Mouse (Mus musculus): ENCODE measurements at regions not wholly inside any gene's neighbourhood (a gene's known extent, or its start where the extent isn't known, plus 50 kb on each side); places are given as distances from the start of the nearest gene placed in this dataset.

GRCm38 (mm10) chr3:101660635-101661034, 56.2 kb upstream of the Atp1a1 start:
- no peaks in the 10 kb centered on the region for H3K36me3 ChIP-seq (ENCODE audit: control insufficient read depth, insufficient read depth, low read length, poor library complexity, severe bottlenecking)
- DNase-seq (ENCODE audit: low read depth, low spot score) = no peak
- no peaks in the 10 kb centered on the region for H3K4me1 ChIP-seq (ENCODE audit: control insufficient read depth in 2 of 2, insufficient read depth in 2 of 2, low read length in 2 of 2, poor library complexity in 1 of 2)
- H3K4me3 ChIP-seq (ENCODE audit: insufficient read depth in 1 of 2, low read depth in 1 of 2, low read length in 2 of 2, poor library complexity in 1 of 2, severe bottlenecking in 1 of 2) = no peak overlapping the region
- TF ChIP-seq MAFK (IDR thresholded peaks at IDR 0.05; ENCODE audit: insufficient read depth, low read depth, low read length) (no peak), HCFC1 (IDR thresholded peaks at IDR 0.05; ENCODE audit: borderline replicate concordance, insufficient read depth, low read length) (no peak), ZC3H11A (IDR thresholded peaks at IDR 0.05; ENCODE audit: borderline replicate concordance, low read depth, low read length) (no peak), CHD2 (IDR thresholded peaks at IDR 0.05; ENCODE audit: low read depth, low read length) (no peak), ZNF384 (IDR thresholded peaks at IDR 0.05; ENCODE audit: low read depth, low read length) (no peak)
- in situ Hi-C loops (cut with MboI; ENCODE audit: low sequenced_read_pairs in 2 of 2, unreplicated experiment in 2 of 2) = no loop called here
- no peak overlapping the region for H3K9ac ChIP-seq (ENCODE audit: insufficient read depth, low read depth, low read length, poor library complexity, severe bottlenecking)
- no peaks in the 10 kb centered on the region for H3K9me3 ChIP-seq (ENCODE audit: control insufficient read depth, insufficient read depth, low read depth, low read length)
- no peak overlapping the region for H3K27ac ChIP-seq (ENCODE audit: insufficient read depth, low read depth, low read length, poor library complexity, severe bottlenecking)

- TF ChIP-seq ZNF384 (IDR thresholded peaks at IDR 0.05; ENCODE audit: low read depth, low read length) (no peak), HCFC1 (IDR thresholded peaks at IDR 0.05; ENCODE audit: borderline replicate concordance, insufficient read depth, low read length) (no peak), ZC3H11A (IDR thresholded peaks at IDR 0.05; ENCODE audit: borderline replicate concordance, low read depth, low read length) (no peak), CHD2 (IDR thresholded peaks at IDR 0.05; ENCODE audit: low read depth, low read length) (no peak), MAFK (IDR thresholded peaks at IDR 0.05; ENCODE audit: insufficient read depth, low read depth, low read length) (no peak)
- no peak overlapping the region for H3K9ac ChIP-seq (ENCODE audit: insufficient read depth, low read depth, low read length, poor library complexity, severe bottlenecking)
- no peaks in the 10 kb centered on the region for H3K4me1 ChIP-seq (ENCODE audit: control insufficient read depth in 2 of 2, insufficient read depth in 2 of 2, low read length in 2 of 2, poor library complexity in 1 of 2)
- H3K9me3 ChIP-seq (ENCODE audit: control insufficient read depth, insufficient read depth, low read depth, low read length) = no peaks in the 10 kb centered on the region
- H3K27ac ChIP-seq (ENCODE audit: insufficient read depth, low read depth, low read length, poor library complexity, severe bottlenecking) = no peak overlapping the region
- H3K4me3 ChIP-seq (ENCODE audit: insufficient read depth in 1 of 2, low read depth in 1 of 2, low read length in 2 of 2, poor library complexity in 1 of 2, severe bottlenecking in 1 of 2) = no peak overlapping the region
- no peaks in the 10 kb centered on the region for H3K36me3 ChIP-seq (ENCODE audit: control insufficient read depth, insufficient read depth, low read length, poor library complexity, severe bottlenecking)
- DNase-seq (ENCODE audit: low read depth, low spot score) = no peak
- in situ Hi-C loops (cut with MboI; ENCODE audit: low sequenced_read_pairs in 2 of 2, unreplicated experiment in 2 of 2) = no loop called here
These were observed 55.7 kb upstream of the Atp1a1 start for GRCm38 (mm10) chr3:101660176-101660575.

GRCm38 (mm10) chr3:101657979-101658378, 53.5 kb upstream of the Atp1a1 start:
- H3K27ac ChIP-seq (ENCODE audit: insufficient read depth, low read depth, low read length, poor library complexity, severe bottlenecking) = no peak overlapping the region
- no peak overlapping the region for H3K4me3 ChIP-seq (ENCODE audit: insufficient read depth in 1 of 2, low read depth in 1 of 2, low read length in 2 of 2, poor library complexity in 1 of 2, severe bottlenecking in 1 of 2)
- H3K36me3 ChIP-seq (ENCODE audit: control insufficient read depth, insufficient read depth, low read length, poor library complexity, severe bottlenecking) = no peaks in the 10 kb centered on the region
- peak; percentile 81 for TF ChIP-seq MAFK (IDR thresholded peaks at IDR 0.05; ENCODE audit: insufficient read depth, low read depth, low read length)
- TF ChIP-seq CHD2 (IDR thresholded peaks at IDR 0.05; ENCODE audit: low read depth, low read length) = no peak
- in situ Hi-C loops (cut with MboI; ENCODE audit: low sequenced_read_pairs in 2 of 2, unreplicated experiment in 2 of 2) = no loop called here
- no peak overlapping the region for H3K9ac ChIP-seq (ENCODE audit: insufficient read depth, low read depth, low read length, poor library complexity, severe bottlenecking)
- H3K4me1 ChIP-seq (ENCODE audit: control insufficient read depth in 2 of 2, insufficient read depth in 2 of 2, low read length in 2 of 2, poor library complexity in 1 of 2) = no peaks in the 10 kb centered on the region
- no peak for DNase-seq (ENCODE audit: low read depth, low spot score)
- H3K9me3 ChIP-seq (ENCODE audit: control insufficient read depth, insufficient read depth, low read depth, low read length) = no peaks in the 10 kb centered on the region

- Histone ChIP-seq H3K36me3 (ENCODE audit: control insufficient read depth, insufficient read depth, low read length, poor library complexity, severe bottlenecking) (no peaks in the 10 kb centered on the region), H3K9me3 (ENCODE audit: control insufficient read depth, insufficient read depth, low read depth, low read length) (no peaks in the 10 kb centered on the region), H3K4me3 (ENCODE audit: insufficient read depth in 1 of 2, low read depth in 1 of 2, low read length in 2 of 2, poor library complexity in 1 of 2, severe bottlenecking in 1 of 2) (no peak overlapping the region), H3K9ac (ENCODE audit: insufficient read depth, low read depth, low read length, poor library complexity, severe bottlenecking) (no peak overlapping the region), H3K4me1 (ENCODE audit: control insufficient read depth in 2 of 2, insufficient read depth in 2 of 2, low read length in 2 of 2, poor library complexity in 1 of 2) (no peaks in the 10 kb centered on the region), H3K27ac (ENCODE audit: insufficient read depth, low read depth, low read length, poor library complexity, severe bottlenecking) (no peak overlapping the region)
- in situ Hi-C loops (cut with MboI; ENCODE audit: low sequenced_read_pairs in 2 of 2, unreplicated experiment in 2 of 2) = no loop called here
- TF ChIP-seq ZC3H11A (IDR thresholded peaks at IDR 0.05; ENCODE audit: borderline replicate concordance, low read depth, low read length) (no peak), ZNF384 (IDR thresholded peaks at IDR 0.05; ENCODE audit: low read depth, low read length) (no peak), MAFK (IDR thresholded peaks at IDR 0.05; ENCODE audit: insufficient read depth, low read depth, low read length) (no peak), CHD2 (IDR thresholded peaks at IDR 0.05; ENCODE audit: low read depth, low read length) (no peak), HCFC1 (IDR thresholded peaks at IDR 0.05; ENCODE audit: borderline replicate concordance, insufficient read depth, low read length) (no peak)
- no peak for DNase-seq (ENCODE audit: low read depth, low spot score)
These were observed 50.2 kb upstream of the Atp1a1 start for GRCm38 (mm10) chr3:101654720-101655119.

Measured in ES-E14 (cell line).